Mouse (Mus musculus): ENCODE measurements around the gene Gla.

The Gla gene

DNA sequence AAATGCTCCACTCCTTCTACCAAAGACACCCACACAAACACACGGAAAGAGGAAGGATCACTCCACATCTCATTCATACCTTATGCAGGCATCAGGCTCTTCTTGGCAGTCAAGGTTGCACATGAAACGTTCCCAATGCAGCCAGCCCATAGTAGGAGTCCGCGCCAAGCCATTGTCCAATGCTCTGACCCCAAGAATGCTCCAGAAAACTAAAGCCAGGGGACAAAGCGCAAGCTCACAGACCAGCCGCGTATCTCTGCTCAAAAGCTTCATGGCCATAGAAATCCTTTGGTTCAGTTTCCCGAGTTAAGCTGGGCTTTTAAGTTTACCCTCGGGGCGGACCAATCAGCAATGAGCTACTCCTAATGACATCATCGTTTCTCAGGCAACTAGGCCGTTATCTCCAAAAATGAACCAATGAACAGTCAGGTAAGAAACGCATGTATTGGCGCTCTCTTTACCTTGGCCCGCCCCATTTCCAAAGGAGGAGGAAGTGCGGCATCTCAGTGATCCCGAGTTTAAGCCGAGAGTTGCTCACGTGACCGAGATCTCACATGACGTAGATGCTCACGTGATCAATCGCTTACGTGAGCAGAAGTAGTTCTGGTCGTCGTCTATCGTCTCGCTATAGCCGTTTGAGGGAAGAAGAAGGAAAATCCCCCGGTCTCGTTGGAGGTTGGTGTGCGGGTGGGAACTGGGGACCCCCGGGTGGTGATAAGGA is at the start of gene Gla, which contains the start of gene Hnrnph2:
Gla (minus strand) TSS at position 467 of the 721 bp plus-strand sequence.
Hnrnph2 (plus strand) TSS at position 521 of the 721 bp plus-strand sequence.
- CTCF ChIA-PET = interaction anchor here in 2 of 4 experiments (1.0 to 1.6 kb wide), 6 partner anchors 8 to 59 kb away, joined by 3 to 7 read pairs (median 5); partner anchors contain the start of genes Rpl36a (in 2 of the 2) and Timm8a1 (in 1 of the 2)
- POLR2A ChIA-PET = interaction anchor here (0.6 to 2.2 kb wide), 43 partner anchors 8 to 670 kb away, joined by 3 to 264 read pairs (median 4); partner anchors contain the start of genes Rpl36a (in 4 of the 4), Timm8a1 (in 3 of the 4), Armcx1 (in 2 of the 4) and Btk (in 2 of the 4)

DNA sequence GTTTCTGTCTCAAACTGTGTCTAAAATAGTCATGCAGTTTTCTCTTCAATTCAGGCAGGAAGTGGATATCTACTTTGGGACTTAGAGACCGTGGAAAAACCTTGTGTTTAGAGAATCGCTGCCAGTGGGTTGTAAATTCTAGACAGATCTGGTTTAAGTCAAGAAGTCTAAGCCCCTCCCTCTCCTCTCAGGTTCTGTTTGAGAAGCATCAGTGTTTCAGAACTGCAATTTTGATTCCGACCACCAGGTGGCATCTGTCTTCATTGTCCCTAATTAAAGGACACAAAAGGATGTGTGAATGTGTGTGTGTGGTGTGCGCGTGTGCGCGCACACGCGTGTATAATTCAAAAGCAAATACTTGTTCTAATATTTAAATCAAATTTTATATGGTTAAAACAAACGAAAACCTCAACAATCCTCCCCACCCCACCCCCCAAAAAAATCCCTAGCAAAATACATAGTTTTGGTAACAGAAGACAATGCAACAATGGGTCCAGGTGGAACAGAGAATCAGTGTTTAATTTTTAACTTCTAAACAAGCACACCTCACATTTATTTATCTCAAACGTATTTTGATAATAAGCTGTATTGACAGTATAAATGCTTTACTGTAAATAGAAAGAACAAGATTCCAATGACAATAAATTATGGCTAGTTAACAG is 47.2 kb upstream of the Gla start:
- ChIA-PET CTCF (no interaction called here), POLR2A (interaction anchor here in 1 of 4 experiments (1.4 kb wide), 1 partner anchor 70 kb away, joined by 4 read pairs; the partner anchor contains the start of gene Armcx1)

DNA sequence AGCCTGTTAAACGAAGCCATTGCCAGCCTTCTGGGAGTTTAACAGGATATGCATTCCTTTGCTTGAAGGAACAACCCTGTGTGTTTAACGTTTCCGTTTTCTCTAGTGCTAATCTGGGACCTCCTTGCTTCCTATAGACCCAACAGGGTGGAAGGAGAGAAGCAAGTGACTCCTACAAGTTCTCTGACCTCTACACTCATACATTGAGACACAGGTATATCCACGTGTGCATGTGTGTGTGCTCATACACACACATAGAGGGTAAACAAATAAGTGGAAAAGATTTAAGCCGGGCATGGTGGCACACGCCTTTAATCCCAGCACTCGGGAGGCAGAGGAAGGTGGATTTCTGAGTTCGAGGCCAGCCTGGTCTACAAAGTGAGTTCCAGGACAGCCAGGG is 46.5 kb upstream of the Gla start:
- CTCF ChIA-PET = no interaction called here
- POLR2A ChIA-PET = no interaction called here

DNA sequence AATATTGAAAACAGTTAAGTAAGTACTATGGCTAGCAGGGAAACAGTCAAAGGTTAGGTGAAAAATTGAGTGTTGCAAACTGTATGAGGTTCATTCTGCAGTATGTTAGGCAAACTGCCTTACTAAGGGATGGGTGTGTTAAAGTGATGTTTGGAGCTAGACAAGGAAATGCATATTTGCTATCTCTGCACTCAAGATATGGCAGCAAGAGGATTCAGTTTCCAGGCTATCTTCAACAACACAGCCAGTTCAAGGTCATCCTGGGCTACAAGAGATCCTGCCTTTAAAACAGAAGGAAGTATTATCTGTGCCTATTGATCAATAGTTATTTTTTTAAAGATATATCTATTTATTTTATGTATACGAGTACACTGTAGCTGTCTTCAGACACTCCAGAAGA is 45.4 kb upstream of the Gla start:
- CTCF ChIA-PET = no interaction called here
- POLR2A ChIA-PET = no interaction called here

DNA sequence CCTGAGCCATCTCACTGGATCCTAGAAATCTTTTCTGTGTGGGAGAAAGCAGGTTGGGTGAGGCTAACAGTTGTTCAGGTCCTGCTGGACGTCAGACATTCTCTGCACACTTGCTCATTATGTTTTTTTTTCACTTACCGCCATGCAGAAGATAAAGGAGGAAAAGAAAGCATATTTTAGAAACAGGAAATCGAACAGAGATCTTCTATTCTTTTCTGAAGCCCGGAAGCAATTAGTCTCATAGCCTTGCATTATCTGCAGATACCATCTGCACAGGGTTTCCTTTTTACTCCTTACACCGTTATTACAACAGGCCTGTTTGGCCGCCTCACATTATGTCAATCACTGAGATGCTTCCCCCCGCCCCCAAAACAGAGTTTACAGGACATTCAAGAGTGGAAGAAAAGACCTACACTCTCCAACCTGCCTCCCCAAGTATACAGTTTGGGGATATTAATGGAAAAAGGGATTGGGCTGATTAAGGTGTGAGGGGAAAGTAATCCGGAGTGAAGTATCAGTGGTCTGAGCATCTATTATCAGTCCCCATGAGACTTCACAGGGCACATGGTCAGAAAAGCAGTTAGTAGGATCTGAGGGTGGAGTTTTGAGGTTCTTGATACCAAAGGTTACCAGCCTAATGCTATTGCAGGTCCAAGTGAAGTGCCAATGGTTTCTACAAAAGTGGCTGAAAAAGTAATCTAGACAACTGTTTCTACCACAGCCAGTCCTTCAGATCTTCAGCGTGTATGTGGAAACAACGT is 40.3 kb upstream of the Gla start:
- CTCF ChIA-PET = no interaction called here
- POLR2A ChIA-PET = no interaction called here

DNA sequence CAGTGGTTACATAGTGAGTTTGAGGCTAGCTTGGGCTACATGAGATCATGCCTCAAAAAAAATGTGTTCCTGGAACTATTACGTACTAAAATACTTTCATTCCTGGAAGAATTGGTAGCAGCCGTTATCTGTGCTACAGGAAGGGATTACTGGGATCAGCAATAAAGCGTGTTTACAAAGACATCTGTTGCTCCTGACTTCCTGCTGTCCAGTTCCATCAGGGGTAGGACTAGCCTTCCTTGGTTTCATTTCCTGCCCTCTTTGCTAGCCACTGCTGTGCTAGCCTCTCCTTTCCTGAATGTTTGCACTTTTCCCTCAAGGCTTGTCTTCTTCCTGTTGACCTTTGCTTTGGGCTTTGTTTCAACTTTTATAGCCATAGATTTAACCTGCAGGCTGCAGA is 34.9 kb upstream of the Gla start:
- CTCF ChIA-PET = no interaction called here
- POLR2A ChIA-PET = interaction anchor here in 2 of 4 experiments (1.2 to 1.5 kb wide), 2 partner anchors 51 to 82 kb away, joined by 3 to 4 read pairs; partner anchors contain the start of genes Armcx1 (in 1 of the 2) and Rpl36a (in 1 of the 2)

DNA sequence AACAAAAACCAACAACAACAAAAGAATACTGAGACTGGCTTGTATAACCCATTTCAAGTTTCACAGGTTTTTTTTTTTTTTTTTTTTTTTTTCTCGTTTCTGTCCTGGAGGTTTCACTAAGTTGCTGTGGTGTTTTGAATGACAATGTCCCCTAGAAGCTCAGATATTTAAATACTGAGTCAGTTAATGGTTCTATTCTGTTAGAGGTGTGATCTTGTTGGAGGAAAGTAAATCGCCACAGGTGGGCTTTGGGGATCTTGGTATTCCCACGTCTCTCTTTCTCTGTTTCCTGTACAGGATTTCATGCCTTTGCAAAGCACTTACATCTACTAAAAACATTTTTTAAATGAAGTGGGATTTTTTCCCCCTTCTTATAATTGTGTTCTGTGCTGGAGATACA is 34.2 kb upstream of the Gla start:
- ChIA-PET POLR2A (interaction anchor here in 3 of 4 experiments (0.6 to 1.5 kb wide), 4 partner anchors 9 to 352 kb away, joined by 3 to 5 read pairs (median 4); partner anchors contain the start of gene Armcx1 (in 1 of the 3)), CTCF (interaction anchor here in 1 of 4 experiments (0.7 to 0.9 kb wide), 2 partner anchors 50 to 233 kb away, joined by 3 to 4 read pairs; no protein-coding TSS in a partner anchor)

DNA sequence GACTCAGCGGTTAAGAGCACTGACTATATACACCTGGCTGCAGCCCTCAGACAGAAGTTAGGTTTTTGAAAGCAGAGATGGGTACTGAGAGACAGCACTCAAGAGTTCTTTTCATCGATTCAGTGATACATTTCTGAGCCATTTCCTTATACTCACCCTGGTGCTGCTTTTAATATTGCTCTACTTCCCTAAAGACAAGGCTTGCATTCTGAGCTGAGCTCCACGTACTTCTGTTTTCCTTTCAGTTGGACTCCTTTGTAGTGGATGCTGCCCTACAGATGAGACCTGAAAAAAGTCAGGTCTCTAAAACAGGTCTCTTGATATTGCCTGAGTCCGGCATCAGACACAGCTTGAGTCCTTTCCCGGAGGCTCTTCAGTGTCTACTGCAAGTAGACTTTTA is 31.8 kb upstream of the Gla start:
- ChIA-PET CTCF (interaction anchor here in 1 of 4 experiments (0.7 kb wide), 1 partner anchor 55 kb away, joined by 4 read pairs; no protein-coding TSS in a partner anchor), POLR2A (interaction anchor here in 1 of 4 experiments (0.6 kb wide), 1 partner anchor 91 kb away, joined by 3 read pairs; the partner anchor contains the start of gene Timm8a1)

DNA sequence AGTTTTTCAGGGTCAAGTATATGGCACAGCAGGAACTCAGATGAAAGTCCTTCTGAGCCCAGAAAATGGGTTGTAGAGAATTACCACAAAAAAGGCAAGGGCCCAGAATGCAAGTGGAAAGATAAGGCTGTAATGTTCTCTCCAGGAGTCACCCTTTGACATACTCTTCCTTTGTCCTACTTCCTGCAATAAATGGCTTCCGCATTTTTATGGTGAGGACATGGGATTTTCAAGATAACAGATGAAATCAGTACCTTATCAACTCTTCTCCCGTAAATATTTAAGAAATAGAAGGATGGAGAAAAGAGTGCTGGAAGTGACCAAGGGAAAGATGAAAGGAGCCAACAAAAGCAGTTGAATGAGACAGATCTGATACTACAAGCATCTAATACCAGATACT is 27.3 kb upstream of the Gla start:
- POLR2A ChIA-PET = interaction anchor here in 2 of 4 experiments (0.6 to 1.0 kb wide), 2 partner anchors 43 to 111 kb away, joined by 5 read pairs; partner anchors contain the start of gene Rpl36a (in 1 of the 2)
- CTCF ChIA-PET = no interaction called here

DNA sequence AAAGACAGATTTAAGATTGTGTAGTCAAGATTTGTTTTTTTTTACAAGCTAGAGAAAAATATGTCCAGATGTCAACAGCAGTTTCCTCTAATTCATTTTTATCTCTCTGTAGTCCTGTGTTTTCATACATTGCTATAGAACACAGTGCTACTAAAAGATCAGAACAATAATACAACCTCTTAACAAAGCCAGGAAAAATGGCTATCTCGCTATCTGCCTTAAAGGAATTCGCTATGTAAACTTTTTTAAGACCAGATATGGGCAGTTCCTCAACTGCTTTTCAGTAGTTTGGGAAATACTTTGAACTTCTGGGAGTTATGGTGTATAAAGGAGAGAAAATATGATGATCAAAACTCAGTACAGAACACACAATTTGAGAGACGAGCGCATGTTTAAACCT is 22.4 kb upstream of the Gla start:
- CTCF ChIA-PET = no interaction called here
- POLR2A ChIA-PET = interaction anchor here in 2 of 4 experiments (0.8 to 5.2 kb wide), 3 partner anchors 9 to 37 kb away, joined by 3 to 31 read pairs (median 5); partner anchors contain the start of gene Rpl36a (in 1 of the 2)

DNA sequence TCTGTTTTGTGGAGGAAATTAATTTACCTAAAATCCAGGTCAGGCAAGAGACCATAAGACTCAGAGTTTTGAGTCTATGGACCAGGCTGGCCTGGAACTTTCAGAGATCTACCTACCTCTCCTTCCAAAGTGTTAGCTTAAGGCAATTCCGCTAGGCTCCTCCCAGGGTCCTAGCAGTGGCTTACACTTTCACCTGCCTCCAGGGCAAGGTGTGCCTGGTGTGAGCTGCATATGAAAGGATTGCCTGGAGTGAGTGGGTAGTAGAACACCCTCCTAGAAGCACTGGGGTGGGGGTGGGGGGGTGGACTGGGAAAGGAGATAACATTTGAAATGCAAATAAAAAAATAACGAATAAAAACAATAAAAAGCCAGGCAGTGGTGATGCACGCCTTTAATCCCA is 20.8 kb upstream of the Gla start:
- POLR2A ChIA-PET = interaction anchor here in 3 of 4 experiments (0.6 to 5.2 kb wide), 11 partner anchors 9 to 97 kb away, joined by 3 to 31 read pairs (median 4); partner anchors contain the start of genes Rpl36a (in 3 of the 3), Armcx1 (in 1 of the 3), Gla (in 1 of the 3) and Hnrnph2 (in 1 of the 3)
- CTCF ChIA-PET = interaction anchor here in 1 of 4 experiments (0.6 kb wide), 1 partner anchor 333 kb away, joined by 4 read pairs; no protein-coding TSS in a partner anchor

DNA sequence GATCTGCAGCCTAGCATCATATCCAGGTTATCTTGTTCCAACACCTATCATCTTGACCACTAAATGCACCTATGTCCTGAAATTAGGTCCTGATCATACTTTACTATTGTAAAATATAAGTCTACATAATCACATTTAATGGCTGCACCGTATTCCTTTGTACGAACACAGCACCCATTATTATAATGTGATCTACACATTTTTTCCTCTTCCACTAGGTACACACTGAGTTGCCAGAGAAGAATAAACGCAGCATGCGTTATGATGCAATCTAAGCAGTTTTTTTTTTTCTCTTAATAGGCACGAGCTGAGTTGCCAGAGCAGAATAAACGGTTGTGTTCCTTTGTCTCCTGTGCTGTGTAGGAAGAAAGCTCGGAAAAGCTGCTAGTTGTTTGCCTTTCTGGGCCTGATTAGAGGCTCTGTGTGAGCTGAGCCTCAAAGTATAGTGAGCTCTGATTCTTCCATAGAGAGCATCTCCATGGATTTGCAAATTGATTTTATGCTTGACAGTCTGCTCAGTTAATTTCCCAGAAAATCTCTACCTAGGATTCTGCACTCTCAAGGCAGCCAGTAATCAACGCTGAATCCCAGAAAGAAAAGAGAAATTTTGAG is 19.4 kb upstream of the Gla start:
- ChIA-PET CTCF (no interaction called here), POLR2A (interaction anchor here in 3 of 4 experiments (0.6 to 5.2 kb wide), 12 partner anchors 8 to 98 kb away, joined by 3 to 31 read pairs (median 7); partner anchors contain the start of genes Rpl36a (in 3 of the 3), Armcx1 (in 1 of the 3), Gla (in 1 of the 3) and Hnrnph2 (in 1 of the 3))

DNA sequence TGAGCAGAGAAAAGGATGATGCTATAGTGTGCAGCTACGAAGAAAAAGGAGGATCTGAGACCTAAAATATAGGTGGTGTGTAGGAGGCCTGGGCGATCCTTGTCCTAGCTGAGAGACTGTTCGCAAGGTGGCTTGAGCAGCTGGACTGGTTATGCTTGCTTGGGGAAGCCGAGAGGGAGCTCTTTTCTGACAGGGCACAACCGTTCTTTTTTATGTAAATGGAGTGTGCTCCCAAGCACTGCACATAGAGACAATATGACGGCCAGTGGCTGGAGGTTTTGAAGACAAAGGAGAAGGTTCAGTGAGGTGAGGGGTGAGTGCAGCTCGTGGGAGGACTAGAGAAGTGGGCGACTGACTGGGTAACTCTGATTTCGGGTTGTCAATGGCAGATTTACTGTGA is 18.8 kb upstream of the Gla start:
- ChIA-PET POLR2A (interaction anchor here in 3 of 4 experiments (0.6 to 5.2 kb wide), 9 partner anchors 9 to 98 kb away, joined by 3 to 31 read pairs (median 8); partner anchors contain the start of genes Rpl36a (in 3 of the 3), Armcx1 (in 1 of the 3), Gla (in 1 of the 3) and Hnrnph2 (in 1 of the 3)), CTCF (no interaction called here)

DNA sequence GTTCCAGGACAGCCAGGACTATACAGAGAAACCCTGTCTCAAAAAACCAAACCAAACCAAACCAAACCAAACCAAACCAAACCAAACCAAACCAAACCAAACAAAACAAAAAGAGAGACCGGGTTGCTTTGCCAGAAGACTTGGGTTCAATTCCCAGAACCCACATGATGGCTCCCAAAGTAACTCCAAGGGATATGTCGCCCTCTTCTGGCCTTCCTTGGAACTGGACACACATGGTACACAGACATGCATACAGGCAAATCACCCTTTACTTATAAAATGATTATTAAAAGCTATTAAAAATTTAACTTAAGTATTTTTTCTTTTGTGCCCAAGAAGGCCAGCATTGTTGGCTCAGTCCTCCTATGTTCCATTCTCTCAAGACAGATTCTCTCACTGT is 13.4 kb upstream of the Gla start:
- CTCF ChIA-PET = interaction anchor here in 1 of 4 experiments (0.6 kb wide), 1 partner anchor 64 kb away, joined by 3 read pairs; no protein-coding TSS in a partner anchor
- POLR2A ChIA-PET = interaction anchor here in 3 of 4 experiments (0.6 to 9.7 kb wide), 8 partner anchors 9 to 482 kb away, joined by 3 to 148 read pairs (median 14); partner anchors contain the start of genes Rpl36a (in 2 of the 3), Armcx1 (in 1 of the 3), Btk (in 1 of the 3) and Gla (in 1 of the 3)

DNA sequence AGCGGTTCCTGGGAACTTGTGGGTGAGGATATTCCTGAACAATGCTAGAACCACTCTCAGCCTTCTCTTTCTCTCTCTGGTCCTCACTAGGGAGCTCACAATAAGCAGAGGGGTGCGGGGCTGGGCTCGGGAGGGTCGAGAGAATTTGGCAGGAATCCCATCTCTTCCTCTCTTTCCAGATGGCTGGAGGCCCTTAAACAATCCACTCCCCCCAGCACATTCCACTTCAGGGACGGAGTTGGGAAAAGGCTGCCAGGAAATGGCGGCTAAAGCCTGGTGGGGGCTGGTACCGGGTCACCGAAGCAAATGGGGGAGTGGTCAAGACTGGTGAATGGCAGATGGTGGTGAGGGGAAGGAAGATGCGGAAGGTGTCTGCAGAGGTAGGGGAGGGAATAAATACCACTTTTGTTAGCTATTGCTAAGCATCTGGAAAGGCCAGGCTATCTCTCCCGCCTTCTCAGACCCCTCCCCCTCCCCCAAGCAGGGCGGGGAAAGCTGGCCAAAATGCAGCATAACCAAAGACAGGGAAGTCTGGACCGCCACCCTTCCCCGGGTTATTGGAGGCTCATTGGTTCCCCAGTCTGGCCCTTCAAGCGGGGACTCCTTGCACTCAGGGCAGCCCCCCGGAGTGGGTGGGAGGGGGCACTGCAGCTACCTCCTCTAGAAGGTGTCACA is 11.5 kb upstream of the Gla start:
- POLR2A ChIA-PET = interaction anchor here (0.5 to 9.7 kb wide), 27 partner anchors 8 to 796 kb away, joined by 3 to 148 read pairs (median 5); partner anchors contain the start of genes Rpl36a (in 4 of the 4), Armcx1 (in 3 of the 4), Gla (in 3 of the 4) and Hnrnph2 (in 3 of the 4)
- CTCF ChIA-PET = interaction anchor here in 2 of 4 experiments (1.0 to 1.2 kb wide), 4 partner anchors 12 to 294 kb away, joined by 3 to 4 read pairs (median 3); partner anchors contain the start of genes Gla (in 1 of the 2), Hnrnph2 (in 1 of the 2) and Rpl36a (in 1 of the 2)

DNA sequence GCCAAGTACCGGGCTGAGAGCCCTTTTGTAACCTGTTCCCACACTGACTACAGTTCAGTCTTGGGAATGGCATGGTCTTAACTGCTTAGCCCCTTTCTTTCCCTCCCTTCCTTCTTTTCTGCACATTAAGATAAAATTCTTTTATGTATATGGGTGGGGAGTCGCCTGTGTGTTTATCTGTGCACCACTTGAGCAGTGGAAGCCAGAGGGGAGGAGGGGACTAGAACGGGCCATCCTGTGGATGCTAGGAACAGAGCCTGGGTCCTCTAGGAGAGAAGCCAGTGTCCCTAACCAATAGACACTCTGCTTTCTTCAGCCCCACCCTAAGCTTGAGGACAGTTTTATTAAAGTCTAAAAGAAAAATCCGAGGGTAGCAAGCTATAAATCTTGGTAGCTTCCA is 10.1 kb upstream of the Gla start:
- POLR2A ChIA-PET = interaction anchor here in 3 of 4 experiments (0.7 to 9.7 kb wide), 11 partner anchors 8 to 107 kb away, joined by 6 to 148 read pairs (median 22); partner anchors contain the start of genes Rpl36a (in 3 of the 3), Armcx1 (in 2 of the 3), Gla (in 2 of the 3) and Hnrnph2 (in 2 of the 3)

More for the DNA sequence above, 10.1 kb upstream of the Gla start:
- CTCF ChIA-PET = interaction anchor here in 1 of 4 experiments (0.7 kb wide), 1 partner anchor 183 kb away, joined by 6 read pairs; no protein-coding TSS in a partner anchor
